Mouse (Mus musculus): Measurements from ENCODE around the gene Speg. TPM values are rescaled to one million over a fixed set of nuclear protein-coding genes. Genes with fewer than 3 reads are reported as not detected.

Speg gene
- polyA plus RNA-seq, 1 experiment: 21.2 TPM

DNA sequence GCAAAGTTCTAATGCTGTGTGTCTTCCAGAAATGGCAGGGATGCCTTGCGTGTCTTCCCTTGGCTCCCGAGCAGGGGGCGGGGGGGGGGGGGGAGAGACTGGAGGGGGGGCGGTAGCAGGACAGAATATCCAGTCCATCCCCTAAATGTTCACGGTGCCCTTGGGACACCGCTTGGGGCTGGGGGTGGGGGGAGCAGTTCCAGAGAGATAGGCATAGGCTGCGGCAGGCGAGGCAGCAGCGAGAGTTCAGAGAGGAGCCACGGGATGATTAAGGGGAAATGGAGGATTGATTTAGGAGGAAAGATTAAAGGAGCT, 82.6 kb downstream of the Speg start:
- Histone ChIP-seq H3K27me3 (ENCODE audit: control insufficient read depth, insufficient read depth, low read length) (peaks cover 16% of the 10 kb centered on the region), H3K4me1 (ENCODE audit: control insufficient read depth, insufficient read depth, insufficient read length) (peaks cover 5% of the 10 kb centered on the region; the same call in 1 of the 2 replicates)
- WGBS: 10% methylated on average over 10 of the region's 10 CpGs

GRCm38 (mm10) chr1:75458025-75458788, 83.1 kb downstream of the Speg start:
- DNase-seq (ENCODE audit: low read depth in 1 of 2, low spot score in 2 of 2): no peak
- Histone ChIP-seq H3K27ac (ENCODE audit: insufficient read depth, low read length) (no peak overlapping the region), H3K27me3 (ENCODE audit: control insufficient read depth, insufficient read depth, low read length) (peaks cover 16% of the 10 kb centered on the region), H3K4me1 (ENCODE audit: control insufficient read depth, insufficient read depth, insufficient read length) (peaks cover 5% of the 10 kb centered on the region; the same call in 1 of the 2 replicates), H3K36me3 (ENCODE audit: control insufficient read depth, insufficient read depth, low read length) (no peaks in the 10 kb centered on the region), H3K4me3 (ENCODE audit: extremely low read depth, insufficient read depth, insufficient read length) (no peak overlapping the region)
- no peak for TF ChIP-seq POLR2A (IDR thresholded peaks at IDR 0.05; ENCODE audit: low read depth, low read length)
- no peak for TF ChIP-seq CTCF (IDR thresholded peaks at IDR 0.05; ENCODE audit: extremely low read depth, insufficient read depth, insufficient read length, insufficient replicate concordance)
- WGBS: 11% methylated on average over 42 of the region's 42 CpGs

More for the DNA sequence above, 82.6 kb downstream of the Speg start:
- no peaks in the 10 kb centered on the region for H3K36me3 ChIP-seq (ENCODE audit: control insufficient read depth, insufficient read depth, low read length)
- no peak for TF ChIP-seq CTCF (IDR thresholded peaks at IDR 0.05; ENCODE audit: extremely low read depth, insufficient read depth, insufficient read length, insufficient replicate concordance)
- TF ChIP-seq POLR2A (IDR thresholded peaks at IDR 0.05; ENCODE audit: low read depth, low read length): no peak
- H3K27ac ChIP-seq (ENCODE audit: insufficient read depth, low read length): no peak overlapping the region
- DNase-seq (ENCODE audit: low read depth in 1 of 2, low spot score in 2 of 2): no peak
- H3K4me3 ChIP-seq (ENCODE audit: extremely low read depth, insufficient read depth, insufficient read length): no peak overlapping the region

DNA sequence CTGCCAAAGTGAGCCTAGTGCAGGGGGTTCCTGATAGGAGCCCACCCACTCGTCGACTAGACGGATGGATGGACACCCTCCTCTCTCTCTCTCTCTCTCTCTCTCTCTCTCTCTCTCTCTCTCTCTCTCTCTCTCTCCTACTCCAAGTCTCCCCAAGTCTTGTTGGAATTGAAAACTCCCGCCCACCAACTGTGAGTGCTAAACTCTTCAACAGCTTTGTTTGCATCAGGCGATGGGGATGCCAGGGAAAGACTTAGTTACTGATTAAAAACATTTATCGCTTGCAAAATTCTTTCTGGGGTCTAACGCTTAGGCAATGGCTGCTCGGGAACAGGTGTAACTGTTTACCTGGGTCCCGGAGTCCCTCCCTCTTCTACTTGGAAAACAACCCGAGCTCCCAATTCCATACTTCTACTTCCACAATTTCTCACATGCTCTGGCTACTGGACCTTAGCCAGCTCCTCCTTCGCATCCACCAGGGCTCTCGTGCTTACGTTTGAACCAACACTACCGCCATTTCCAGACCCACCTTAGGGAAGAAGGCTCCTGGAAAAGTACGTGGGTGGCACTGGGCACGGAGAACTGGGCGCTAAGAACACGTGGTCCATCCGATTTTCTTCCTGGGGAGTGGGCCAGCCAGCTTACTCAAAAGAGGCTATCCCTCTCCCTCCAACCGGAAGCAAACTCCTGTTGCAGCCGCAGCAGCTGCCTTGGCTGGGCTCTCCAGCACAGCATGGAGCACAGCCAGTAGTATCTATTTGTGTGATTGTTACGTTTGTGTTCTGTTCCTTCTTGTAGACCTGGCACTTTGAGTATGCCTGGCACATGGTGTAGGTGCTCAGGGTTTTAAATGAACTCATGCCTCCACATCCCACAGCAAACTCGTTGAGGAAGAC, 83.9 kb downstream of the Speg start:
- TF ChIP-seq POLR2A (IDR thresholded peaks at IDR 0.05; ENCODE audit: low read depth, low read length) (no peak), CTCF (IDR thresholded peaks at IDR 0.05; ENCODE audit: extremely low read depth, insufficient read depth, insufficient read length, insufficient replicate concordance) (no peak)
- DNase-seq (ENCODE audit: low read depth in 1 of 2, low spot score in 2 of 2): no peak
- 27% methylated on average over 22 of the region's 23 CpGs for whole genome bisulfite sequencing
- Histone ChIP-seq H3K27ac (ENCODE audit: insufficient read depth, low read length) (no peak overlapping the region), H3K27me3 (ENCODE audit: control insufficient read depth, insufficient read depth, low read length) (peaks cover 16% of the 10 kb centered on the region), H3K36me3 (ENCODE audit: control insufficient read depth, insufficient read depth, low read length) (no peaks in the 10 kb centered on the region), H3K4me3 (ENCODE audit: extremely low read depth, insufficient read depth, insufficient read length) (no peak overlapping the region), H3K4me1 (ENCODE audit: control insufficient read depth, insufficient read depth, insufficient read length) (peaks cover 5% of the 10 kb centered on the region; the same call in 1 of the 2 replicates)

DNA sequence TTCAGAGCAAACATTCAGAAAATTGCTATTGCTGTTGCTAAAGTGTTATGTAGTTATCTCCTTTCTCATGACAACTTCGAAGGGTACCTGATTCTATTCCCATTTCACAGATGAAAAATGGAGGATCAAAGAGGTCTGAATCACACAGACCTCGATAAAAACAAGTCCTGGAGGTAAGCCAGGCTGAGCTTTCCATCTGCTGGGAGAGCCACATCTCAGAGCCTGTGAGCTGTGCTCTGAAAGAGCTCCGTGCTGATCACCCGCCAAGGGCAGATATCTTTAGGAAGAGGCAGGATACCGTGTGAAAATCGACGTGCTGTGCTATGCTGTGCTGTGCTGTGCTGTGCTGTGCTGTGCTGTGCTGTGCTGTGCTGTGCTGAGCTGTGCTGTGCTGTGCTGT, 85.2 kb downstream of the Speg start:
- no peak overlapping the region for H3K27ac ChIP-seq (ENCODE audit: insufficient read depth, low read length)
- DNase-seq (ENCODE audit: low read depth in 1 of 2, low spot score in 2 of 2): no peak
- H3K27me3 ChIP-seq (ENCODE audit: control insufficient read depth, insufficient read depth, low read length): peaks cover 16% of the 10 kb centered on the region
- no peak overlapping the region for H3K4me3 ChIP-seq (ENCODE audit: extremely low read depth, insufficient read depth, insufficient read length)
- 74% methylated on average over 7 of the region's 7 CpGs for WGBS
- H3K4me1 ChIP-seq (ENCODE audit: control insufficient read depth, insufficient read depth, insufficient read length): peaks cover 5% of the 10 kb centered on the region; the same call in 1 of the 2 replicates
- TF ChIP-seq CTCF (IDR thresholded peaks at IDR 0.05; ENCODE audit: extremely low read depth, insufficient read depth, insufficient read length, insufficient replicate concordance) (no peak), POLR2A (IDR thresholded peaks at IDR 0.05; ENCODE audit: low read depth, low read length) (no peak)
- H3K36me3 ChIP-seq (ENCODE audit: control insufficient read depth, insufficient read depth, low read length): no peaks in the 10 kb centered on the region

GRCm38 (mm10) chr1:75462636-75463035, 87.5 kb downstream of the Speg start:
- no peak for TF ChIP-seq POLR2A (IDR thresholded peaks at IDR 0.05; ENCODE audit: low read depth, low read length)
- no peak for TF ChIP-seq CTCF (IDR thresholded peaks at IDR 0.05; ENCODE audit: extremely low read depth, insufficient read depth, insufficient read length, insufficient replicate concordance)
- Histone ChIP-seq H3K36me3 (ENCODE audit: control insufficient read depth, insufficient read depth, low read length) (no peaks in the 10 kb centered on the region), H3K4me3 (ENCODE audit: extremely low read depth, insufficient read depth, insufficient read length) (no peak overlapping the region), H3K27me3 (ENCODE audit: control insufficient read depth, insufficient read depth, low read length) (peaks cover 12% of the 10 kb centered on the region), H3K27ac (ENCODE audit: insufficient read depth, low read length) (no peak overlapping the region), H3K4me1 (ENCODE audit: control insufficient read depth, insufficient read depth, insufficient read length) (peaks cover 5% of the 10 kb centered on the region; the same call in 1 of the 2 replicates)
- no peak for DNase-seq (ENCODE audit: low read depth in 1 of 2, low spot score in 2 of 2)
- 26% methylated on average over 1 of the region's 1 CpGs for WGBS

- TF ChIP-seq CTCF (IDR thresholded peaks at IDR 0.05; ENCODE audit: extremely low read depth, insufficient read depth, insufficient read length, insufficient replicate concordance) (no peak), POLR2A (IDR thresholded peaks at IDR 0.05; ENCODE audit: low read depth, low read length) (no peak)
- WGBS: 75% methylated on average over 5 of the region's 5 CpGs
- no peak for DNase-seq (ENCODE audit: low read depth in 1 of 2, low spot score in 2 of 2)
- no peak overlapping the region for H3K27ac ChIP-seq (ENCODE audit: insufficient read depth, low read length)
- H3K36me3 ChIP-seq (ENCODE audit: control insufficient read depth, insufficient read depth, low read length): no peaks in the 10 kb centered on the region
- no peak overlapping the region for H3K4me3 ChIP-seq (ENCODE audit: extremely low read depth, insufficient read depth, insufficient read length)
- 0 out of 2 replicates have a peak, but pooled peaks cover 4% of the 10 kb centered on the region for H3K27me3 ChIP-seq (ENCODE audit: control insufficient read depth, insufficient read depth, low read length)
- H3K4me1 ChIP-seq (ENCODE audit: control insufficient read depth, insufficient read depth, insufficient read length): no peaks in the 10 kb centered on the region
These were observed 88.6 kb downstream of the Speg start for GRCm38 (mm10) chr1:75463652-75464204.

Data from spleen, adult 2 months (tissue).